Mouse (Mus musculus) liver, embryonic 14.5 days (tissue): ENCODE results near the gene Cit.

ENCODE experiments used
- CTCF ChIP-seq: IDR thresholded peaks from 2 replicates; pipeline ENCODE4 v1.5.1; 2016; ENCODE audit warnings: antibody characterized with exemption, low read depth, control low read depth
- EP300 ChIP-seq: IDR thresholded peaks from 2 replicates; pipeline ENCODE4 v1.6.1; 2016; ENCODE audit warnings: antibody characterized with exemption, low read depth

DNA sequence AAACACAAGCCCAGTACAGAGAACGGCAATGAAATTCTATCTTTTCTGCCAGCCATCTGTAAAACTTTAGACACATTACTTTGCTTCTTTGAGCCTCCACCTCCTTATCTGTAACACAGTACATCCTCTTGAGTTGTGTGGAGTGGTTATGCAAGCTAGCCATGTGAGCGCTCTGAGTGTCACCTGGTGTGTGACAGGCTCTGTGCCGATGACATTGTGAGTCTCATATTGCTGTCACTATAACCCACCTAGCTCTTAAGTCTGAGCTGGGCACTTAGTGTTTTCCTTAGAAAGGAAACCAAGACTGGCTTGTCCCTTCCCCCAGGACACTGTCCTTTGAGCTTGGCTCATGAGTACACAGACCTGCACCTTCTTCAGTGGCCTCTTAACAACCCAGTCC, 203.2 kb downstream of the Cit start:
- TF ChIP-seq CTCF (no peak), EP300 (no peak)
